Mouse (Mus musculus): Measurements from ENCODE around the gene Zfp846.

DNA sequence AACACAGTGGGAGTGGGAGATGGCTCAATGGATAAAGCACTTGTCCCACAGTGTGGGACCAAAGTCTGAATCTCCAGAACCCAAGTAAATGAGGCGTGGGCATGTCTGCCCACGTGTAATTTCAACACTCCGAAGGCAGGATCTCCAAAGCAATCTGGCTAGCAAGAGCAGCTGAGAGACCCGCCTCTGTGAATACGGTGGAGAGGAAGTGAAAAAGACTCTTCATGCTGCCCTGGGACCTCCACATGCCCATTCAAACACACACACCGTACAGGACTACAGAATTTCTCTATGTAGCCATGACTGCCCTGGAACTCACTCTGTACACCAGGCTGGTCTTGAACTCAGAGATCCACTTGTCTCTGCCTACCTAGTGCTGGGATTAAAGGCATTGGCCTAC lies 20.2 kb downstream of the Zfp846 start:
- TF ChIP-seq POLR2A (IDR thresholded peaks at IDR 0.05; ENCODE audit: borderline replicate concordance, extremely low read depth, insufficient read depth, insufficient read length, poor library complexity, severe bottlenecking) = no peak
- TF ChIP-seq CTCF (IDR thresholded peaks at IDR 0.05; ENCODE audit: borderline replicate concordance, extremely low read depth, insufficient read depth, insufficient read length) = no peak

All from brain, embryonic 14.5 days (tissue).